Mouse (Mus musculus) olfactory bulb, adult 2 months (tissue): ENCODE data around the gene Lmod3. TPM values are rescaled to one million over a fixed set of nuclear protein-coding genes. Genes with fewer than 3 reads are reported as not detected.

Experiments
- H3K27ac ChIP-seq: fragments of 200-500 bp; 2 replicates; pipeline ENCODE4 v1.5.1; 2012; ENCODE audit warnings: low read depth, low read length; ENCODE audit not compliant: insufficient read depth
- H3K4me1 ChIP-seq: fragments of 200-500 bp; 2 replicates; pipeline ENCODE4 v1.6.1; 2012; ENCODE audit warnings: low read length; ENCODE audit not compliant: control insufficient read depth, insufficient read depth
- H3K4me3 ChIP-seq: fragments of 200-500 bp; 2 replicates; pipeline ENCODE4 v1.5.1; 2012; ENCODE audit warnings: mild to moderate bottlenecking, low read depth, low read length, moderate library complexity; ENCODE audit not compliant: insufficient read depth
- CTCF ChIP-seq: fragments of 200-500 bp; IDR thresholded peaks from 2 replicates; pipeline ENCODE4 v1.5.1; 2012; ENCODE audit warnings: low read depth, mild to moderate bottlenecking, low read length, moderate library complexity; ENCODE audit not compliant: insufficient read depth
- POLR2A ChIP-seq: fragments of 200-500 bp; IDR thresholded peaks from 2 replicates; pipeline ENCODE4 v1.6.1; 2012; ENCODE audit warnings: mild to moderate bottlenecking, low read depth, low read length, moderate library complexity; ENCODE audit not compliant: insufficient read depth
- WGBS: fragments of 180-500 bp; shearing (Covaris S2); methylation state at CpG from one replicate; pipeline ENCODE4 v1.1.7; 2018; 5-methylcytosine and 5-hydroxymethylcytosine counted together
- polyA plus RNA-seq: library from polyadenylated mRNA; stranded (reverse); fragments of >200 nt; gene quantifications from 2 replicates; pipeline ENCODE4 v1.2.4, GENCODE M21; 2012; ENCODE audit warnings: low replicate concordance; ENCODE audit not compliant: missing spikeins, insufficient read depth, insufficient read length

The Lmod3 gene
- polyA plus RNA-seq, 1 experiment: not detected

DNA sequence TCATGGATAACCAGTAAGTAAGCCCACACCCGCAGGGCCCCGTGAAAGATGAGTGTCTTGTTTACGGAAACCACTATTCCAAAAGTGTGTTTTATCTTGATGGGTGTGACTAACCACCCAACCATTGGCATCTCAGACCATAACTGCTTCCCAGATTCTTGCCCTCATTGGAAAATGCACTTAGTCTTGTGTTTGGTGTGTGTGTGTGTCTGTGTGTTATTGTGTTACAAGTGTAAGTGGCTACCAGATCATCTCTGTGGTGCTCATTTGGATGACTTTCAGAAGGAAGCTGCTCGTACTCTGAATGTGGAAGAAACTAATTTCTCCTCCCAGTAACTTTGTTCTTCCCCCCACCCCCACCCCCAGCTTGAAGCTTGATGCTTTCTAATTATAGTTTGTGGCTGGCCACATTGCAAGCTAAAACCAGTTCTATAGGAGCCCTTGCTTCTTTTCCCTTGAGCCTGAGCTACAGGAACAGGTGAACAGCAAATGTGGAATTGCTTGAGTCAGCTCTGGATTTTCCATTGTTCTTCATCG lies 29.6 kb downstream of the Lmod3 start:
- Histone ChIP-seq H3K4me1 (peaks cover 22% of the 10 kb centered on the region), H3K4me3 (no peak overlapping the region), H3K27ac (no peak overlapping the region)
- TF ChIP-seq POLR2A: no peak
- no peak for TF ChIP-seq CTCF
- WGBS: 40% methylated on average over 5 of the region's 5 CpGs

DNA sequence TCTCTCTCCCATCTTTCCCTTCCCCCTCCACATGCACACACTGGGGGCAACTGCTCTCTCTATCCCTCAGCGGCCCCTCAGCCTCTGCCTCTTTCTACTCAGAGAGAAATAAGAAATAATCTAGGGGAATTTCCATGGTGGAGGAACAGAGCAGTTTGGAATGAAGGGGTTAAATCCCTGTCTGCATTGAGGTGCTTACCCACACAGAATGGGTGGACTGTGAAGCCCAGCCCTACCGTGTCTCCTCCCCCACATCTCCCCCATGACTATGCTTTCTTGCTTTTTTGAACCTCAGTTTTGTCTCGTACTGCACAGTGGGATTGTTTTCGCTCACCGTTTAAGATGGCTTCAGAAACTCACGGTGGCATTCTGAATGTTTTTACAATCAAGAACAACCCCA lies 30.2 kb downstream of the Lmod3 start:
- Histone ChIP-seq H3K4me1 (peaks cover 22% of the 10 kb centered on the region), H3K4me3 (no peak overlapping the region), H3K27ac (no peak overlapping the region)
- 61% methylated on average over 6 of the region's 6 CpGs for WGBS
- TF ChIP-seq CTCF (no peak), POLR2A (no peak)

DNA sequence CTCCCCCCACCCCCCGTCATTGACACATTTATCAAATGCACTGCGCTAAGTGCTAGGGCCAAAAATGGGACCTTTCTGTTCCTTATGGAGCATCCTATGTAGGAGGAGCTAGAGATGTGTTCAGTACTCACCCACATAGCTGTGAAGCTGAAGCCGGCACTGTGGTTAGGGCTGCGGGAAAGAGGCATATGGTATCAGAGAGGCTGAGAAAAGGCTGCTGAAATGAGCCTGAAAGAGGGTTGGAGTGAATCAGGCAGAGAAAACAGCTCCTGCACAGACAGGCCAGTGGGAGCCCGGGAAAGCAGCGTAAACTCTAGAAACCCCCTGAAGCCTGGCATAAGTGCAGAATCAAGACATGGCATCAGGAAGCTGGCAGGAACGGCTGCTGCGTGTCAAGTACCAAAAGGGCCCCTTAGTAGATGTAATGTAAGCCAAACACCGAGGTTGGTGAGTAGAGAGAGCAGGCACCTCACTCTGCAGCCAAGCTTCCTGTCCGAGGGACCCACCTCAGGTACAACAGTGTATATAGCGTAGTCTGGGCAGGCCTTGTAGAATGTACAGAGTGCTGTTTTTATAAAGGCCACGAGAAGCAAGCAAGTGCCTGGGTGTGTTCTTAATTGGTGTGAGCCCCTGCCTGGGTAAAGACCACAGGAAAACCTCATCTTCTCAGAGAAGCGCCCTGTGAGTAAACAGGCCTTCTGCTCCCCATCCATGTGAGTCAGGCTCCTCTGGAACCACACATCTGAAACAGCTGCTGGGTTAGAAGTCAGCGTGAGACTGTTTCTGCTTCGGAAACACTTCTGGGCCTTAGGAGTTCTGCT lies 31.1 kb downstream of the Lmod3 start:
- H3K4me3 ChIP-seq: no peak overlapping the region
- WGBS: 46% methylated on average over 15 of the region's 15 CpGs
- no peak for TF ChIP-seq CTCF
- no peak overlapping the region for H3K27ac ChIP-seq
- peaks cover 22% of the 10 kb centered on the region for H3K4me1 ChIP-seq

DNA sequence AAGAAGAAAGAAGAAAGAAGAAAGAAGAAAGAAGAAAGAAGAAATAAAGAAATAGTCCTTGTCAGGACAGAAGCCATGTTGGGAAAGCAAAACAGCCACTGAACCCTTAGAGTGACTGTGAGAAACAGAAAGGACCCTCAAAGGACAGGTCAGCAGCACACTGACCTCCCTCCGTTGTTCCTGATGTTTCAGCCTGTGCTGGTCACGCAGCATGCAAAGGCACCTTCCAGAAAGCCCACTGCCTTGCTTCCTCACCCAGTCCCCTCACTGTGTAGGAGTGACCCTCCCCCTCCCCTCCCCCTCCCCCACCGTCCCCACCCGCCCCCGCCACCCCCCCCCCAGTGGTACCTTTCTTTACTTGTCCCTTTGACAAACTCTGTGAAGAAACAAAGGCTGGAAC lies 31.9 kb downstream of the Lmod3 start:
- no peak for TF ChIP-seq CTCF
- no peak for TF ChIP-seq POLR2A
- H3K4me1 ChIP-seq: peaks cover 19% of the 10 kb centered on the region
- 60% methylated on average over 4 of the region's 5 CpGs for WGBS
- H3K4me3 ChIP-seq: no peak overlapping the region
- H3K27ac ChIP-seq: no peak overlapping the region

DNA sequence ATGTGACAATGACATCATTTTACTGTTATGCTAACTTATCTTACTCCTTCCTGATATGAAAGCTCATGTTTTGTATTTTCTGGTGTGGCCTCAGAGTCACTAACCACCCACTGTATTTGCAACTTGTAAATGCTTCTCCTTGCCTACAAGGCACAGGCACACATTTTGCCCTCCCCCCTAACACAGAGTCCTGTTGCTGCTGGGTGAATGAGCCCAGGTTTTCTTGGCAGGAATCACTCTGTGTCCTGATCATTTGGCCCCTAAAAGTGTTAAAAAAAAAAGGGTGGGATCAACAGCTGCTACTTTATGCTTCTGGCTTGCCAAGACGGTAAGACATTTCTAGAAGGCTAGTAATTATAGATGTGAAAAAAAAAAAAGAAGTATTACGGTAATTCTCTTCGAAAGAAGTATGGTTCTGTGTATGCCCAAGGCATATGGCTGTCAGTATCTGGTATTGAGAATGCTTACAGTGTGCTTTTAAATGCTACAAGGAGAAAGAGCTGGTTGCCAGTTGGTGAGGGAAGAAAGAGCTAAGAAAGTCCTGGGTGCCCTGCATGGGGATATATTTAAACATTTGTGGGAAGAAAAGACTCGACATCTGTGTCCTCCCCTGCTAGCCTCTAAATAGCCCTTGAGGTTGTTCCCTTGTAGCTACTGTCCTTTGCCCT lies 36.3 kb downstream of the Lmod3 start:
- WGBS: 22% methylated on average over 4 of the region's 4 CpGs
- H3K27ac ChIP-seq: no peak overlapping the region
- no peak for TF ChIP-seq CTCF
- TF ChIP-seq POLR2A: no peak
- H3K4me3 ChIP-seq: no peak overlapping the region
- H3K4me1 ChIP-seq: peaks cover 11% of the 10 kb centered on the region

DNA sequence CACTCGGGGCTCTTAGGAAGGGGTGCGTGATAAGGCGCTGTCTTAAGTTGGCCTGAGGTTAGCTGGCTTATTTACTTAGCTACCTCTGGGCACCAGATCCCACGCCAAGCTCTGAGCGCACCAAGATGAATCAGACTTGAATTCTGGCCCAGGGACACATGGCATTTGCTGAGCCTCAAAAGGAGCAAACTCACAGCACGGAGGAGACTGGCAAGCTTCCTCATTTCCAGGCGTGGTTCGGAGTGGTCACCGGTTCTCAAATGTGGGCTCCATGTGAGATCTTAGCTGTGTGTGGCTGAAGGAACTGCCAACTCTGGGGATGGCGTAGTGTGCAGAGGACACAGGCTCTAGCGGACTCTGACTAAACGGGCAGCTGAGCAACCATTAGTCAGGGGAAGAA lies 40.6 kb downstream of the Lmod3 start:
- no peak overlapping the region for H3K27ac ChIP-seq
- H3K4me1 ChIP-seq: peaks cover 7% of the 10 kb centered on the region
- peak overlapping the region; percentile 24 for H3K4me3 ChIP-seq
- 21% methylated on average over 12 of the region's 12 CpGs for WGBS
- no peak for TF ChIP-seq POLR2A
- TF ChIP-seq CTCF: no peak

DNA sequence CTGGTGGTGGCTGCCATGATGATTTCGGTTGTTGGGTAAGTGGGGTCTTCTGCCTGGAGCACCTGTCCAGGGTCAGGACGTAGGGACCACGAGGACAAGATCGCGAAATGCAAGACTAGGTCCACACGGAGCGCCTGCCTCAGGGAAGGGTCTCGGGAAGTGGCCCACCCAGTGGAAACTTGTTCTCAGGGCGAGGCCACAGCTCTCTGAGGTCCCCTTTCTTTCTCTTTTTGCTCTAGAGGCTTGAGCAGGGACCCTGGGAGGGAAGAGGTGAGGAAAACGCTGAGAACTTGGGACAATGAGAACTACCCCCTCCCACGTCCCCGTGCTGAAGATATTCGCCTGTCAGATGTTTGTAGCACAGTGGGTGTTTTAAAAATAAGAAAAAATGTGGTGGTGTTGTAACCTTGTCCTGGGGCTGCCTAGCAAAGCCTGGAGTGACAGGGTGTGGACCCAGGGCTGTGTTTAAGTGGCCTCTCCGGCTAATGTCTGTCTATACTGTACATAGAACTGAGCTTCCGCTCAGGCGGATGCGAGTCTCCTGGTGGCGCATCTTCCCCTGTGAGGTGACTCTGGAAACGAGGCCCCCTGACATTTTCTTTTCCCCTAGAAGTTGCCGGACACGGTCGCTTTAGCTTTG lies 41.5 kb downstream of the Lmod3 start:
- Histone ChIP-seq H3K27ac (peak overlapping the region; percentile 17; the same call in 1 of the 2 replicates), H3K4me3 (peak overlapping the region; percentile 68), H3K4me1 (peaks cover 7% of the 10 kb centered on the region)
- under 1% methylated on average over 22 of the region's 22 CpGs for WGBS
- TF ChIP-seq CTCF: no peak
- TF ChIP-seq POLR2A: 0 out of 2 replicates have a peak, but pooled peaks have one; percentile 2

DNA sequence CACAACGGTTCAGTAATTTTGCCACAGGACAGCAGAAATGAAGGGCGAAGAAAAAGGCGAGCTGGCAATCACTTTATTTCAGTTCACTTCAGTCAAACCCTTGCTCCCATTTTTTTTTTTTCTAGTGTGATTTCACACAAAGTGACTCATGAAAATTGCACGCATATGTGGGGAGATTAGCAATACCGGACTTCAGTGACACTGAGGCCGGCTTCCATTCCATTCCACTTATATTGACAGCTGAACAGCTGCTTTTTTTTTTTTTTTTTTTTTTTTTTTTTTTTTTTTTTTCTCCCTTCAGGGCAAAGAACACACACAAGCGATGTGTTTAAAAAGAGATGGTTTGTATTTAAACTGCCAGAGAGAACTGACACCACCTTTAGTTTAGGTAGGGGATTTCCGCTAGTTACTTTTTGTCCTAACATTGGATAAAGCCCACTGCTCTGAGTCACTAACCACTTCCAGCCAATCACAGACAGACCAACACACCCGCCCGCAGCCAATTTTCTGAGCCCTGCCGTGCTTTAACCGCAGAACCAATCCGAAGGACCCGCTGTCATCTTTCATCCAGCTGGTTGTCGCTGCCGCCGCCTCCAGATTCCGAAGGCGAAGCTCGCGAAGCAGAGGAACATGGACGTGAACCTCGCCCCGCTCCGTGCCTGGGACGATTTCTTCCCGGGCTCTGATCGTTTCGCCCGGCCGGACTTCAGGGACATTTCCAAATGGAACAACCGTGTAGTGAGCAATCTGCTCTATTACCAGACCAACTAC lies 42.2 kb downstream of the Lmod3 start, which contains the start of gene Arl6ip5:
Gene Arl6ip5 (plus strand): TSS at position 499 of the 771 bp plus-strand sequence.
- peak within 1 kb of the TSS; percentile 68 for H3K4me3 ChIP-seq
- peak within 1 kb of the TSS; percentile 17; the same call in 1 of the 2 replicates for H3K27ac ChIP-seq
- 8% methylated on average over 32 of the region's 32 CpGs for WGBS
- TF ChIP-seq POLR2A (peak; percentile 38; the same call in 1 of the 2 replicates), CTCF (no peak)
- peaks cover 7% of the 10 kb centered on the region for H3K4me1 ChIP-seq
